Mouse (Mus musculus) CH12.LX (cell line): ENCODE data around the gene Mstn. TPM values are rescaled to one million over a fixed set of nuclear protein-coding genes. Genes with fewer than 3 reads are reported as not detected.

Source experiments
- DNase-seq: peaks from one replicate; pipeline ENCODE4 v3.0.0-alpha.2; 2013; ENCODE audit errors: extremely low read depth
- H3K27ac ChIP-seq: 2 replicates; pipeline ENCODE4 v1.5.1; 2012; ENCODE audit warnings: low read depth, mild to moderate bottlenecking, control low read depth, moderate library complexity; ENCODE audit not compliant: insufficient read depth
- H3K27me3 ChIP-seq: replicated peaks from 2 replicates; pipeline ENCODE3; 2012; ENCODE audit warnings: inconsistent platforms
- H3K36me3 ChIP-seq, 2 experiments: replicated peaks in 1 of 2; 2 replicates each; pipeline versions ENCODE3 to v1.6.1; 2012; ENCODE audit warnings: inconsistent platforms in 1 of 2, low read length in 1 of 2, mild to moderate bottlenecking in 1 of 2, mixed read lengths in 1 of 2, moderate library complexity in 1 of 2; ENCODE audit not compliant: control insufficient read depth in 1 of 2, insufficient read depth in 1 of 2
- H3K4me1 ChIP-seq, 2 experiments: 2 replicates each; pipeline ENCODE4 v1.6.1; 2012; ENCODE audit warnings: inconsistent platforms in 1 of 2, moderate library complexity in 1 of 2; ENCODE audit not compliant: insufficient read depth in 2 of 2, control insufficient read depth in 1 of 2
- H3K4me2 ChIP-seq: 2 replicates; pipeline ENCODE4 v1.6.1; 2012; ENCODE audit warnings: low read depth, mild to moderate bottlenecking, control low read depth; ENCODE audit not compliant: poor library complexity, insufficient read depth, severe bottlenecking
- H3K4me3 ChIP-seq, 3 experiments: fragments of 150-350 bp in 1 of 3; sonication (generic) in 1 of 3; replicated peaks in 1 of 3; 2 replicates each; pipeline versions ENCODE3 to v1.5.1; 2011 to 2012; ENCODE audit warnings: low read depth in 2 of 3, low read length in 2 of 3, mild to moderate bottlenecking in 2 of 3, moderate library complexity in 2 of 3, control low read depth in 1 of 3, improper control_type of control experiment in 1 of 3, inconsistent platforms in 1 of 3, mixed read lengths in 1 of 3; ENCODE audit not compliant: poor library complexity in 1 of 3
- H3K79me2 ChIP-seq: replicated peaks from 2 replicates; pipeline ENCODE4 v1.6.1; 2012; ENCODE audit warnings: mild to moderate bottlenecking, moderate library complexity; ENCODE audit not compliant: control insufficient read depth, poor library complexity, insufficient read depth, severe bottlenecking; ENCODE audit errors: extremely low read depth
- H3K9ac ChIP-seq: 2 replicates; pipeline ENCODE4 v1.6.1; 2012; ENCODE audit warnings: low read depth, mild to moderate bottlenecking, control low read depth, moderate library complexity; ENCODE audit not compliant: insufficient read depth
- H3K9me3 ChIP-seq: replicated peaks from 2 replicates; pipeline ENCODE3; 2012; ENCODE audit warnings: low read length, inconsistent platforms, mixed read lengths
- CTCF ChIP-seq, 2 experiments: IDR thresholded peaks in 1 of 2; conservative IDR thresholded peaks in 1 of 2; 2 replicates each; pipeline ENCODE4 v1.5.1; 2011 to 2012; ENCODE audit warnings: low read depth in 2 of 2, low read length in 2 of 2, improper control_type of control experiment in 1 of 2, inconsistent platforms in 1 of 2, mild to moderate bottlenecking in 1 of 2, moderate library complexity in 1 of 2
- EP300 ChIP-seq: IDR thresholded peaks from 2 replicates; pipeline ENCODE4 v1.6.1; 2011; ENCODE audit warnings: low read length, improper control_type of control experiment
- JUN ChIP-seq: IDR thresholded peaks from 2 replicates; pipeline ENCODE4 v1.6.1; 2011; ENCODE audit warnings: low read depth, mild to moderate bottlenecking, low read length, improper control_type of control experiment, moderate library complexity; ENCODE audit not compliant: insufficient read depth
- JUND ChIP-seq: conservative IDR thresholded peaks from 2 replicates; pipeline ENCODE4 v1.6.1; 2011; ENCODE audit warnings: low read depth, low read length, improper control_type of control experiment
- KAT2A ChIP-seq: IDR thresholded peaks from 2 replicates; pipeline ENCODE4 v1.6.1; 2012; ENCODE audit warnings: low read length, improper control_type of control experiment, inconsistent platforms; ENCODE audit not compliant: insufficient replicate concordance
- MAX ChIP-seq: IDR thresholded peaks from 2 replicates; pipeline ENCODE4 v1.6.1; 2011; ENCODE audit warnings: low read length, improper control_type of control experiment
- MEF2A ChIP-seq: IDR thresholded peaks from 2 replicates; pipeline ENCODE4 v1.6.1; 2014; ENCODE audit warnings: low read depth, mild to moderate bottlenecking, inconsistent platforms, low read length, improper control_type of control experiment, borderline replicate concordance
- POLR2AphosphoS2 ChIP-seq: IDR thresholded peaks from 2 replicates; pipeline ENCODE4 v1.6.1; 2011; ENCODE audit warnings: low read depth, low read length, improper control_type of control experiment
- RAD21 ChIP-seq: IDR thresholded peaks from 2 replicates; pipeline ENCODE4 v1.6.1; 2011; ENCODE audit warnings: low read depth, mild to moderate bottlenecking, low read length, improper control_type of control experiment, moderate library complexity
- SMC3 ChIP-seq: IDR thresholded peaks from 2 replicates; pipeline ENCODE4 v1.6.1; 2011; ENCODE audit warnings: low read depth, low read length, improper control_type of control experiment
- TCF12 ChIP-seq: IDR thresholded peaks from 2 replicates; pipeline ENCODE4 v1.6.1; 2014; ENCODE audit warnings: low read depth, mild to moderate bottlenecking, inconsistent platforms, low read length, improper control_type of control experiment
- dilution Hi-C: fragments of 300-500 bp; cut with MboI; formaldehyde crosslinking; loops from 2 replicates; pipeline ENCODE4 v1.14.3; 2020; ENCODE audit warnings: low sequenced_read_pairs; ENCODE audit not compliant: extremely low pct_unique_long_range_greater_than_20kb, extremely low pct_ligation_motif_present
- in situ Hi-C: fragments of 300-500 bp; cut with MboI; formaldehyde crosslinking; loops from 3 replicates; pipeline ENCODE4 v1.14.3; 2019; ENCODE audit warnings: low sequenced_read_pairs, low pct_ligation_motif_present, low pct_unique_long_range_greater_than_20kb, mixed read lengths
- polyA plus RNA-seq: library from polyadenylated mRNA; unstranded; fragments of >175 nt; gene quantifications from 2 replicates; pipeline ENCODE4 v1.2.1, GENCODE M21; 2012; ENCODE audit warnings: low read depth; ENCODE audit not compliant: insufficient read length
- total RNA-seq, 2 experiments: library from RNA; depleted of rRNA; stranded (reverse); fragments of 300-350 nt in 1 of 2; fragments of >200 nt in 1 of 2; gene quantifications; 2 replicates each; pipeline ENCODE4 v1.2.3; 2012 to 2014

The Mstn gene
- total and polyA plus RNA-seq, 3 experiments, result not detected

- Histone ChIP-seq H3K9ac (no peak overlapping the region), H3K27me3 (no peaks in the 10 kb centered on the region), H3K4me3 (no peak overlapping the region), H3K4me2 (no peak overlapping the region), H3K79me2 (no peaks in the 10 kb centered on the region), H3K36me3 (no peaks in the 10 kb centered on the region), H3K9me3 (no peaks in the 10 kb centered on the region), H3K4me1 (no peaks in the 10 kb centered on the region), H3K27ac (no peak overlapping the region)
- dilution Hi-C loops, result no loop called here
- in situ Hi-C loops, result no loop called here
- no peak for TF ChIP-seq JUND
- DNase-seq, result no peak
Measured at GRCm38 (mm10) chr1:53085991-53086390, 24.6 kb downstream of the Mstn start.

GRCm38 (mm10) chr1:53093180-53093579, 31.7 kb downstream of the Mstn start:
- no peak overlapping the region for H3K9ac ChIP-seq
- no peak overlapping the region for H3K4me2 ChIP-seq
- peak; percentile 62 for TF ChIP-seq SMC3
- no peak for TF ChIP-seq EP300
- TF ChIP-seq JUN, result no peak
- no peak for TF ChIP-seq MAX
- TF ChIP-seq MEF2A, result no peak
- TF ChIP-seq RAD21, result peak; percentile 60
- TF ChIP-seq TCF12, result no peak
- no peak for TF ChIP-seq KAT2A
- peak; percentile 18 to 64; a peak in 2 of 4 replicates for TF ChIP-seq CTCF (conservative IDR thresholded peaks at IDR 0.05 in 1 of 2, IDR thresholded peaks at IDR 0.05 in 1 of 2; ENCODE audit: low read depth in 2 of 2, low read length in 2 of 2)
- TF ChIP-seq, all 38 proteins: peak for 3
- H3K27ac ChIP-seq, result no peak overlapping the region
- H3K79me2 ChIP-seq, result no peaks in the 10 kb centered on the region
- no peaks in the 10 kb centered on the region for H3K9me3 ChIP-seq
- DNase-seq, result peak; percentile 12
- dilution Hi-C loops (no loop called here), in situ Hi-C loops (no loop called here)
- H3K27me3 ChIP-seq, result no peaks in the 10 kb centered on the region
- H3K4me1 ChIP-seq, result no peaks in the 10 kb centered on the region
- H3K4me3 ChIP-seq, result no peak overlapping the region
- no peaks in the 10 kb centered on the region for H3K36me3 ChIP-seq

GRCm38 (mm10) chr1:53110561-53110960, 49.1 kb downstream of the Mstn start:
- Histone ChIP-seq H3K9ac (no peak overlapping the region), H3K36me3 (no peaks in the 10 kb centered on the region), H3K4me2 (no peak overlapping the region), H3K27me3 (no peaks in the 10 kb centered on the region), H3K27ac (no peak overlapping the region), H3K4me1 (no peaks in the 10 kb centered on the region), H3K4me3 (no peak overlapping the region), H3K79me2 (no peaks in the 10 kb centered on the region), H3K9me3 (no peaks in the 10 kb centered on the region)
- in situ Hi-C loops (no loop called here), dilution Hi-C loops (no loop called here)
- no peak for DNase-seq
- TF ChIP-seq POLR2AphosphoS2, result no peak
- TF ChIP-seq JUN, result no peak

Other genes starting within 250 kb of the Mstn start
- gene Inpp1, start 244.0 kb upstream of the Mstn start, total RNA-seq (2012; rRNA removed), result 13.6 and 14.8 TPM in 2 replicates
- 10.0 and 13.0 TPM in 2 replicates for gene Inpp1, start 244.0 kb upstream of the Mstn start, total RNA-seq (2014; rRNA removed)
- gene Inpp1, start 244.0 kb upstream of the Mstn start, polyA plus RNA-seq, result 9.2 and 10.5 TPM in 2 replicates
- gene Hibch, start 216.7 kb upstream of the Mstn start, total RNA-seq (2012; rRNA removed), result 14.5 and 17.1 TPM in 2 replicates
- gene Hibch, start 216.7 kb upstream of the Mstn start, total RNA-seq (2014; rRNA removed), result 31.9 and 32.3 TPM in 2 replicates
- 20.6 and 32.1 TPM in 2 replicates for gene Hibch, start 216.7 kb upstream of the Mstn start, polyA plus RNA-seq
- 1.3 and 2.4 TPM in 2 replicates for gene 1700019D03Rik, start 41.5 kb upstream of the Mstn start, total RNA-seq (2012; rRNA removed)
- 1.5 and 1.7 TPM in 2 replicates for gene 1700019D03Rik, start 41.5 kb upstream of the Mstn start, total RNA-seq (2014; rRNA removed)
- gene 1700019D03Rik, start 41.5 kb upstream of the Mstn start, polyA plus RNA-seq, result 2.6 and 2.7 TPM in 2 replicates
- gene 1700019A02Rik, start 126.0 kb downstream of the Mstn start, total RNA-seq (2012; rRNA removed), result not detected in 2 replicates
- gene 1700019A02Rik, start 126.0 kb downstream of the Mstn start, total RNA-seq (2014; rRNA removed), result not detected in 2 replicates
- gene 1700019A02Rik, start 126.0 kb downstream of the Mstn start, polyA plus RNA-seq, result not detected in 2 replicates
- 16.8 and 19.5 TPM in 2 replicates for gene Pms1, start 235.4 kb downstream of the Mstn start, total RNA-seq (2012; rRNA removed)
- 23.2 and 25.3 TPM in 2 replicates for gene Pms1, start 235.4 kb downstream of the Mstn start, total RNA-seq (2014; rRNA removed)
- 16.1 and 16.7 TPM in 2 replicates for gene Pms1, start 235.4 kb downstream of the Mstn start, polyA plus RNA-seq
- 21.6 and 24.8 TPM in 2 replicates for gene Ormdl1, start 235.5 kb downstream of the Mstn start, total RNA-seq (2012; rRNA removed)
- 62.2 and 69.0 TPM in 2 replicates for gene Ormdl1, start 235.5 kb downstream of the Mstn start, total RNA-seq (2014; rRNA removed)
- gene Ormdl1, start 235.5 kb downstream of the Mstn start, polyA plus RNA-seq, result 23.2 and 24.3 TPM in 2 replicates
- not detected in 2 replicates for gene Gm28778, start 235.5 kb downstream of the Mstn start, total RNA-seq (2012; rRNA removed)
- gene Gm28778, start 235.5 kb downstream of the Mstn start, total RNA-seq (2014; rRNA removed), result not detected in 2 replicates
- 1.5 TPM in 1 of 2 replicates, not detected in the other for gene Gm28778, start 235.5 kb downstream of the Mstn start, polyA plus RNA-seq